Mouse (Mus musculus) cerebral cortex, adult 2 months (tissue): Measurements from ENCODE around the gene BC030870.

Source experiments
- WGBS: fragments of 180-500 bp; shearing (Covaris S2); methylation state at CpG from one replicate; pipeline ENCODE4 v1.1.7; 2018; 5-methylcytosine and 5-hydroxymethylcytosine counted together

The BC030870 gene

GRCm38 (mm10) chr8:65129199-65129788 is at the start of gene BC030870:
Gene BC030870 (minus strand): TSS chr8:65129563.
- 88% methylated on average over 15 of the region's 15 CpGs for WGBS

- 84% methylated on average over 3 of the region's 3 CpGs for WGBS
These were observed 45.5 kb upstream of the BC030870 start for GRCm38 (mm10) chr8:65174746-65175476.

GRCm38 (mm10) chr8:65169184-65169583 is 39.8 kb upstream of the BC030870 start:
- 54% methylated on average over 3 of the region's 3 CpGs for WGBS

- WGBS, result 20% methylated on average over 1 of the region's 1 CpGs
These were observed 31.3 kb upstream of the BC030870 start for GRCm38 (mm10) chr8:65160676-65161075.

- 34% methylated on average over 14 of the region's 14 CpGs for WGBS
These were observed 29.9 kb upstream of the BC030870 start for GRCm38 (mm10) chr8:65159096-65159748.

GRCm38 (mm10) chr8:65157901-65158300 is 28.5 kb upstream of the BC030870 start:
- WGBS, result 60% methylated on average over 4 of the region's 4 CpGs

GRCm38 (mm10) chr8:65138830-65139466 is 9.6 kb upstream of the BC030870 start:
- WGBS, result 75% methylated on average over 3 of the region's 3 CpGs

GRCm38 (mm10) chr8:65126454-65126853 is 2.9 kb downstream of the BC030870 start:
- 81% methylated on average over 3 of the region's 3 CpGs for WGBS

- WGBS, result 88% methylated on average over 1 of the region's 1 CpGs
These were observed 3.3 kb downstream of the BC030870 start for GRCm38 (mm10) chr8:65126014-65126413.

GRCm38 (mm10) chr8:65112092-65112491 is 17.3 kb downstream of the BC030870 start:
- WGBS, result 72% methylated on average over 6 of the region's 6 CpGs

- 43% methylated on average over 5 of the region's 5 CpGs for WGBS
These were observed 19.1 kb downstream of the BC030870 start for GRCm38 (mm10) chr8:65110285-65110691.

- WGBS, result 86% methylated on average over 6 of the region's 6 CpGs
These were observed 20.4 kb downstream of the BC030870 start for GRCm38 (mm10) chr8:65108936-65109335.

- WGBS, result 96% methylated on average over 25 of the region's 25 CpGs
These were observed 21.2 kb downstream of the BC030870 start for GRCm38 (mm10) chr8:65107936-65108718.

GRCm38 (mm10) chr8:65104041-65104440 is 25.3 kb downstream of the BC030870 start:
- WGBS, result 41% methylated on average over 4 of the region's 4 CpGs

- 62% methylated on average over 7 of the region's 7 CpGs for WGBS
These were observed 25.7 kb downstream of the BC030870 start for GRCm38 (mm10) chr8:65103632-65104031.

GRCm38 (mm10) chr8:65099735-65100134 is 29.6 kb downstream of the BC030870 start:
- WGBS, result 71% methylated on average over 3 of the region's 3 CpGs

- 81% methylated on average over 7 of the region's 7 CpGs for WGBS
These were observed 31.5 kb downstream of the BC030870 start for GRCm38 (mm10) chr8:65097760-65098415.

- 84% methylated on average over 7 of the region's 7 CpGs for WGBS
These were observed 39.6 kb downstream of the BC030870 start for GRCm38 (mm10) chr8:65089781-65090180.

GRCm38 (mm10) chr8:65088120-65088519 is 41.2 kb downstream of the BC030870 start:
- 95% methylated on average over 12 of the region's 12 CpGs for WGBS

- whole genome bisulfite sequencing, result 67% methylated on average over 8 of the region's 8 CpGs
These were observed 41.7 kb downstream of the BC030870 start for GRCm38 (mm10) chr8:65087711-65088110.

GRCm38 (mm10) chr8:65085680-65086079 is 43.7 kb downstream of the BC030870 start:
- 82% methylated on average over 2 of the region's 2 CpGs for WGBS
